Mouse (Mus musculus) CD4-positive, CD25-positive, alpha-beta regulatory T cell, adult 2 months (primary cell): ENCODE results near the gene Vsig4.
"Not testable (repeated sequence)": the region's sequence is repeated elsewhere in the genome, so short reads cannot be mapped to it uniquely, and the experiment has no call there.

Experiments
- DNase-seq: peaks from one replicate; pipeline ENCODE4 v3.0.0-alpha.2; 2012; ENCODE audit warnings: low read depth, low spot score

Vsig4 gene

DNA sequence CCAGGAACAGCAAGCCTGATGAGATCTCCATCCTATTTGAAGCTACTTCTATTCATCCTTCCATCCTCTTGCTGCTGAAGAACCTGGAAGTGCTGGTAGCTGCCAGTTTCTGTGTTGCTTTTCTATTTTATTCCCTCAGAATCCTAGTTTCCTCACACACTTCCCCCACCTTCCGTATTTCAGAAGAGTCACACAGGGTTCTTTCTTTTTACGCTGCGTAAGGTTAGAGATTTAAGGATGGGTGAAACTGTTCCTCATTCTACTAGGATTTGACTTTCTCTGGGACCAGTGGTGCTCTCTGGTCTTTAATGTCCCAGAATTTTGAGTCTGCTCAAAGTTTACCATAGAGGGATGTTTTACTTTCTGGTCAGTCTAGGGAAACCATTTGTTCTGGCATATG lies at the start of gene Vsig4:
Gene Vsig4 (minus strand): TSS at position 101 of the 400 bp plus-strand sequence.
- DNase-seq = no peak

DNA sequence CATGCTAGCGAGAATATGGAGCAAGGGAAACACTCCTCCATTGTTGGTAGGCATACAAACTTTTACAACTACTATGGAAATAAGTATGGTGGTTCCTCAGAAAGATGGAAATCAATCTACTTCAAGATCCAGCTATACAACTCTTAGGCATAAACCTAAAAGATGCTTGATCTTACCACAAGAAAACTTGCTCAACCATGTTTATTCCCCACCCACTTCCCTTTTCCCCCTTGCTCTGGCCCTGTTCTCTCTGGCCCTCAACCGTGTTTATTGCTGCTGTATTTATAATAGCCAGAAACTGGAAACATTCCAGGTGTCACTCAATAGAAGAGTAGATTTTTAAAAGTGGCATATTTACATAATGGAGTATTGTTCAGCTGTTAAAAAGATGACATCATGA lies 45.9 kb upstream of the Vsig4 start:
- no peak for DNase-seq

DNA sequence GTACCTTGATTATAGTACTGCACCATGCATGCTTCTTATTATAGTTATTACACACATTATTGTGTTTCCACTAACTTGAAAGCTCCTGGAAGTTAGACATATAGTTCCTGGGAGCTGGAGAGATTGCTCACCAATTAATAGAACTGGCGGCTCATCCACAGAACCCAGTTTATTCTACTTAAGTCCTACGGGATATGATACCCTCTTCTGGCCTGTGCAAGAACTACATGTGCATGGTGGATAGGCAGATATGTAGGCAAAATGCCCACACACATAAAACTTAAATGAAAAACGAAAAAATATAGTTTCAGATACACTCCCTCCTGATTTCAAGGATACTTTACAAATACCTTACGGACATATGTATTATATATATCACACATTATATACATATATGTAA lies 36.5 kb upstream of the Vsig4 start:
- peak; percentile 21 for DNase-seq

DNA sequence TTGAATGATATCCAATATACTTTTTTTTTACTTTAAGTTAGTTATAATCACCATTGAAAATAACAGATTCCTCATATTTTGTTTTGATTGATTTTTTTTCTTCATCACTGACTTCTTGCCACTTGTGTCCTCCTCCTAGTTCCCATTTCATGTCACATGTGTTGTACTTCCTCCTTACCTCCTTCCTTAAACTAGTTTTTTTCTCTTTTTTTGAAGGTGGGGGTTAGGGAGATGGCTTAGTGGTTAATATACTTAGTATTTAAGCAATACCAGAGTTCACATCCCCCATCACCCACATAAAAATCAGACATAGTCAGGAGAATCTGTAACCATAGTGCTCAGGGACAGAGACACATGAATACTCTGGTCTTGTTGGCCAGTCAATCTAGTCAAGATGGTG lies 36.7 kb downstream of the Vsig4 start:
- DNase-seq = no peak

DNA sequence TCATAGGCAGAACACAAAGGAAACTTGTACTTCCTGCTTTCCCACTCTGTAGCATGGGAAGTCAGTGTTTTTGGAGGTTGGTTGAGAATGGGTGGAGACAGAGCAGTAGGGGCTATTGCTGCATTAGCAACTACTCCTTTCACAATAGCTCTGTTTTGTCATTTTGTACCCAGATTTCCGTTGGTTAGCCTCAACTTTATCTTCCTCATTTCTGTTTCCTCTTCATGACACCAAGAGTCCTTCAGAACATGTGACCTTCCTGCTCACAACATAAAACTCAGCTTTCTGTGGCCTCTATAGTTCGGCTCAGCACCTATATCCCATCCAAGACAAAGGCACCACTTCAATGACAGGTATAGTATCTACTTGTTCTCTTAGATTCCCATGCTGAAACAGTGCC lies 53.6 kb downstream of the Vsig4 start:
- DNase-seq = no peak

DNA sequence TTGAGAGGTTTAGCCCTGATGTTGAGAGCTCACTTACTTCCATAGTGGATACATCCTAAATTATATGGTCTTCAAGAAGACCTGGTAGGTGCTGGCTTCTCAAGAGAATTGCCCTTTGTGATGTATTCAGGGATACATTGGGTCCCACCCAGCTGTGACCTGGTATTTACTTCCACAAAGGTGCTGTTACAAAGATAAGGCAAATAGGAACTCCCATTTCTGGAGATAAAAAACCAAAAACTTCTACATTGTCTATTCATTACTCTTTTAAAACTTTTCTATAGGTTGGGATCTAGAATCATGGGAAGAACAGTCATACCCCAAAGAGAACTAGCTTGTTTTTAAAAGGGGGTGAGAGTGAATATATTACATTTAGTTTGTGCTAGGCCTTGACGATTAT lies 54.2 kb downstream of the Vsig4 start:
- no peak for DNase-seq

- DNase-seq = no peak
Observed at GRCm38 (mm10) chrX:96235775-96236174, 57.5 kb downstream of the Vsig4 start.

DNA sequence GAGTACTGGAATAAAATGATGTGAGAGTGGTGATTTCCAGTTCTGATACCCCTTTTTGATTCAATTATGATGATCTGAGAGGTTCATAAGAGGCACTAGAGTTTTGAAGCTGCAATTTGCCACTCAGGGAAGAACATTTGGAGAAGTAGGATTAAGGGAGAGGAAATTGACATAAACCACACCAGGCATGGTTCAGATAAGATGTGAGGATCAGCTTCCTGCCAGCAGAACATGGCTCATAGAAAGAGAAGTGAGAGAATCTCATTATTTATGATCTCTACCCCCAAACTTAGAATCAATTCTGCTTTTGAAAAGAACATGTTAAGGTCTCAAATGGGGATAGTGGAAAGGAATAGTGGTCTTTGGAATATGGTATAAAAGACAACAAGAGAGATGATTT lies 66.2 kb downstream of the Vsig4 start:
- no peak for DNase-seq

GRCm38 (mm10) chrX:96225474-96225873 lies 67.8 kb downstream of the Vsig4 start:
- DNase-seq = no peak

GRCm38 (mm10) chrX:96224210-96224609 lies 69.0 kb downstream of the Vsig4 start:
- DNase-seq = peak; percentile 2

- DNase-seq = no peak
Observed at GRCm38 (mm10) chrX:96218088-96218487, 75.2 kb downstream of the Vsig4 start.

DNA sequence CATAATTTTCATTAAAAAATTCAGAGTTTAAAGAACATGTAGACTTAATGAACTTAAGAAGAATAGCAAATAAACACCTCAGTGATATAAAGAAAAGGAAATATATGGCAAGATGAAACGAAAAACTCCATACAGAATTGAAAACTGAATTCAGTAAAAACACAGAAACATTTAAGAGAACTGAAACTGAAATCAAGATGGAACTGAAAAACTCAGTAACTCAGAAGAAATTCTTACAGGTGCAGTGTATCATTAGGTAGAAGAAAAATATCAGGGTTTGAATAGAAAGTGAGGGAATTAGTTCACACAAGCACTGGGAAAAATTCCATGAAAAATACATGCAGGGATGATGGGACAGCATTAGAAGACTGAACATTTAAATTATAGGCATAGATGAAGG lies 86.4 kb downstream of the Vsig4 start:
- DNase-seq = no peak

GRCm38 (mm10) chrX:96205143-96205542 lies 88.1 kb downstream of the Vsig4 start:
- not testable (repeated sequence) for DNase-seq
